Mouse (Mus musculus): Measurements from ENCODE around the gene Aifm3.

Gene Aifm3

DNA sequence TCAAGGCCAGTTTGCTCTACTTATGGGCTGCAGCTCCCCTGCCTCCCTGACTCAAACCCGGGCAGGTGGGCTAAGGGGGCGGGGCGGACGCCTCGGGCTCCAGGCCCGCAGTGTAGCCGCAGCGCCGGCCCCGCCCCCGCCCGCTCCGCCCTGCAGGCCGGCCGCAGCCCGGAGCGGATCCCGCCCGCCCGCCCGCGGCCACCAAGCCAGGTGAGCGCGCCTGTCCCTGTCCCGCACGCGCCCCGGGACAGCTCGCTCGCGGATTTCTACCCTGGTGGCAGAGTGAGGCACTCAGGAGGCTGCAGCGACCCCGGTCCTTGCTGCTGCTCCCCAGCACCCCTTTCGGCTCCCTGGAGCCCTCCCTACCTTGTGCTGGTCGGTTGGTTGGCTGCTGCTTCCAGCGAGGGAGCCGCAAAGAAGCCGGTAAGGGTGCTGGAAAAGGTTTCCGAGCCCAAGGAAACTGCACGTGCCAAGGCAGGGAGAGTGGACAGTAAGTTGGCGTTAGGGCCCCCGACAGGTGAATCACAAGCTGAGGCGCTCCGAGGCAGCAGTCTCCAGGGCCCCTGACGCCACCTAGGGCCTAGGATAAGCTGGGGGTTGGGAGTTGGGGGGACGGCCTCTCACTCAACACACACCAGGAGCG, at the start of gene Aifm3:
Gene Aifm3, plus strand, starts transcription at position 143 of the 643 bp plus-strand sequence.
- no peak for DNase-seq (ENCODE audit: low read depth, low spot score)

GRCm38 (mm10) chr16:17451541-17452372, 37.7 kb upstream of the Aifm3 start, which contains the start of gene Crkl:
Gene Crkl (plus strand): TSS chr16:17451987.
- peak; percentile 90 for DNase-seq (ENCODE audit: low read depth, low spot score)

DNA sequence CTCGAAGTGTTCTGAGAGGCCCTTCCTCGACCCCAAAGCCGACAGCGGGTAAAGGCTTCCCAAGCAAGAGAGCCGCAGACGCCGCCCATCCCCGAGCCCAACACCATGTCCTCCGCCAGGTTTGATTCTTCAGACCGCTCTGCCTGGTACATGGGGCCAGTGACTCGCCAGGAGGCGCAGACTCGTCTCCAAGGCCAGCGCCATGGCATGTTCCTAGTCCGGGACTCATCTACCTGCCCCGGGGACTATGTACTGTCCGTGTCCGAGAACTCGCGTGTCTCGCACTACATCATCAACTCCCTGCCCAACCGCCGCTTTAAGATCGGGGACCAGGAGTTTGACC, 37.1 kb upstream of the Aifm3 start:
- DNase-seq (ENCODE audit: low read depth, low spot score), result no peak

DNA sequence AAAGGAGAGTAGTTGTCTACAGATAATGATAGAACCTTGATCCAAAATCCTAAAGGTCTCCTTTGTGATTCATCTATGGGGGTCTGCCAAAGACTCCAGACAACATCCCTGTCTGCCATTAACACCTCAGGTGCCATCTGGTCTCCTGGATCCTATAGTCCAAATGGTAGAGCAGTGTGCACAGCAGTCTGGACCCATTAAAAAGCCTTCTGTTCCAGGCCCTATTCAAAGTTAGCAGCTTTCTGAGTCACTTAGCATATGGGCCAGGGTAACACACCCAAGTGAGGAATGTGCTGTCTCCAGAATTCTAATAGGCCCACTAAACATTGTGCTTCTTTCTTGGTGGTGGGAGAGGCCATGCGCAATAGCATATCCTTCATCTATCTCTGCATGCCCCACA, 32.5 kb upstream of the Aifm3 start:
- DNase-seq (ENCODE audit: low read depth, low spot score), result no peak

GRCm38 (mm10) chr16:17460254-17460653, 29.2 kb upstream of the Aifm3 start:
- DNase-seq (ENCODE audit: low read depth, low spot score), result no peak

- DNase-seq (ENCODE audit: low read depth, low spot score), result no peak
These were observed 27.8 kb upstream of the Aifm3 start for GRCm38 (mm10) chr16:17461596-17461995.

DNA sequence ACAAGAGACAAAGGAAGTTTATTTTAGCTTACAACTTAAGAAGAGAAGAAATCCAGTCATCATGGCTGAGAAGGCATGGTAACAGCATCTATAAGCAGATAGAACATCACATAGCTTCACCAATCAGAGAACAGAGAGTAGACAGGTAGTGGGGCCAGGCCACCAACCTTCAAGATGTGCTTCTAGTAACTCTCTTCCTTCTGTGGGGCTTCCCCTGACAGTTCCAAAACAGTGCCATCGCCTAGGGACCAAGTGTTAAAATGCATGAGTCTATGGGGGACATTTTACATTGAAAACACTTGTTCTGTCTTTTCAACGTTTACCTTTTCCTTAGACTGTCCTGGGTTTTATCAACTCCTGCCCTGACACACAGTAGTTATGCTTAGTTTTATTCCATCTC, 26.2 kb upstream of the Aifm3 start:
- DNase-seq (ENCODE audit: low read depth, low spot score), result no peak

- DNase-seq (ENCODE audit: low read depth, low spot score), result peak; percentile 49
These were observed 22.3 kb upstream of the Aifm3 start for GRCm38 (mm10) chr16:17466875-17467663.

DNA sequence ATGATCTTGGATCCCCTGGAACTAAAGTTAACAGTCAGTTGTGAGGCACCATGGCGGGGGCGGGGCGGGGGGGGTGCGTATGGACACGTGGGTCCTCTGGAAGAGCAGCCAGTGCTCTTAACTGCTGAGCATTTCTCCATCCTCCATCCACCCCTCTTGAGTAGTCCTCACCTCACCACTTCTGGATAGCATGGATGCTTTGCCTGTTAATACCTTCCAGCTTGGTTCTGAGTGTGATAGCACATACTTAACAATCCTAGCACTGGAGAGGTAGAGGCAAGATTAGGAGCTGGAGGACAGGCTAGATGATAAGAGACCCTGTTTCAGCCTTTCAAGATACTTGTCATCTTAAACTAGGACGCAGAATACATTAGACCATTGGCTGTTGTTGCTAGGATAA, 16.9 kb upstream of the Aifm3 start:
- no peak for DNase-seq (ENCODE audit: low read depth, low spot score)

DNA sequence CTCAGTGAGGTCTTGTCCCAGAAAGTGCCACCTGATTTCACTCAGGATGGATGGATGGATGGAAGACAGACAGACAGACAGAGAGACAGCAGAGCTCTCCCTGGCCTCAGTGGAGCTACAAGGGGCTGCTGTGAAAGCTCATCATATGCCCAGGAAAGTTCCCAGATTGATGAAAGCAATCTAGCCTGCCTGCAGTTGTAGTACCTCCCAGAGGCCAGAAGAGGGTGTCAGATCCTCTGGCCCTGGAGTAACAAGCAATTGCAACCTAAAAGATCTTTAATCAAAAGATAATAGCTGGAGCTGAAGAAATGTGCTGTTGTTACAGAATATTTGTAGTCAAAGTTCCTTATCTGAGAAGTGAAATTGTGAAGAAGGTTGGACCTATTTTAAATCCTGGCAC, 15.3 kb upstream of the Aifm3 start:
- no peak for DNase-seq (ENCODE audit: low read depth, low spot score)

GRCm38 (mm10) chr16:17474761-17475160, 14.7 kb upstream of the Aifm3 start:
- no peak for DNase-seq (ENCODE audit: low read depth, low spot score)

DNA sequence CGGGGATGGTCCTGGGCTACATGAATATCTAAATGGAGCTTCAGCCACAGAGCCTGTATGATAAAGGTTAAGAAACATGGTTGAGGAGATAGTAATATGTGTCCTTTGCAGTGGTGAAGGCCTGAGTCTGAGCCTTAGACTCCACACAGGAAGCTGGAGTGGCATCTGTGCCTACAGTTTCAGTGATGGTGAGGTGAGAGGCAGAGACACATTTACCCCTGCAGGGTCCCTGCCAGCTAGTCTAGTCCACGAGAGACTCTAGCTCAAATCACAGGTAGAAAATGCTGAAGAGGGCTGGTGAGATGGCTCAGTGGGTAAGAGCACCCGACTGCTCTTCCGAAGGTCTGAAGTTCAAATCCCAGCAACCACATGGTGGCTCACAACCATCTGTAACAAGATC, 14.1 kb upstream of the Aifm3 start:
- DNase-seq (ENCODE audit: low read depth, low spot score), result no peak

DNA sequence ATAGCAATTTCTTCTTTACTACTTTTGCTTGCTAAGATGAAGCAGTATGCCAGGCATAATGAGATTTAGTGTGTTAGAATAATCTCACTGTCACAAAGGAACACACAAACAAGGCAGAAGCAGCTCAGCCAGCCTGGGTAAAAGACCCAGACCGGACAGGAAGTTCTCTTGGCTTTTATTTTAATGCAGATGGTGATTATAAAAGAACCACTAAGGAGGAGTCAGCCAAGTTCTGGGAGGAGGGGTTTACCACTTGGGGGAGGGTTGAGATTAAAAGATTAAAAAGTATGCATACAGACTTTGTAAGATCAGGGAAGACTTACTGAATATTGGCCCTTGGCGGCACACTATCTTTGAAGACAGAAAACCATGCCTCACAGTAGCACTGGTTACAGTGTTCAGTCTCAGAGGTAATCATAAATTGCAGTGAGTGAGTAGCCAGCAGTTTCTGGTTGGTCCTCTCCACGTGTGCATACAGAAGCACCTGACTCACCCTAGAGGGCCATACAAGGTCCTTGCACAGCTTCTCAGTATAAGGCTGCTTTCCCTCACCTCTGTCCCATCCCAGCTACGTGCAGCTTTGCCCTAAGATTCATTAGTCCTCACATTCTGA, 11.0 kb upstream of the Aifm3 start:
- no peak for DNase-seq (ENCODE audit: low read depth, low spot score)

GRCm38 (mm10) chr16:17481465-17481864, 7.9 kb upstream of the Aifm3 start:
- no peak for DNase-seq (ENCODE audit: low read depth, low spot score)

- no peak for DNase-seq (ENCODE audit: low read depth, low spot score)
These were observed 2.9 kb upstream of the Aifm3 start for GRCm38 (mm10) chr16:17486505-17486904.

GRCm38 (mm10) chr16:17488478-17489468, 638 bp upstream of the Aifm3 start:
- no peak for DNase-seq (ENCODE audit: low read depth, low spot score)

GRCm38 (mm10) chr16:17491154-17491553, 1.7 kb downstream of the Aifm3 start:
- DNase-seq (ENCODE audit: low read depth, low spot score), result no peak

DNA sequence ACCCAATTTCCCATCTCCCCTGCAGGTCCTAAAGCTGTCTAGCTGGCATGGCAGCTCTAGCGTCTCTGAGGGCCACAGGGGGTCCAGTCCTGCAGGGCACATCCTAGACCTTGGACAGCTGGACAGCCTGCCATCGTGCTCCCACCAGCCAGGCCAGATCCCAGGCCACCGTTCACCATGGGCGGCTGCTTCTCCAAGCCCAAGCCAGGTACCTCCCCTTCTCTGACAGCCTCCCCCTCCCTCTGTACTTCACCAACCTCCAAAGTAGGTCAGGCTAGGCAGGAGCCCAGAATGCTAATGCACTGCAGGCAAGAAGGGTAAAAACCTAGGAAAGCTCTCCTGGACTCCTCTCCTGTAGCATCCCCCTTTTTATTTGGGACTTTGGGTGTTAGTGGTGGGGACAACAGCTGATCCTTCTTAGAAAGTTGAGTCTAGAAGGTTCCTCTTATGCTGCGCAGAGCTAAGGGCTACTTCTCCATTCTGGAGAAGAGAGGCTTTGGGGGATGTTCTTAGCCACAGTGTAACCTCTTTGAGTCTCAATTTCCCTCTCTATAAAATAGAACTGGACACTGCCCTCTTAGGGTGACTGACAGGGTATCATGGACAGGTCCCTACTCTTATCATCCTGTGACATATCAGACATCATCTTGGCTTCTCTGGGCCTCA, 2.6 kb downstream of the Aifm3 start:
- no peak for DNase-seq (ENCODE audit: low read depth, low spot score)

DNA sequence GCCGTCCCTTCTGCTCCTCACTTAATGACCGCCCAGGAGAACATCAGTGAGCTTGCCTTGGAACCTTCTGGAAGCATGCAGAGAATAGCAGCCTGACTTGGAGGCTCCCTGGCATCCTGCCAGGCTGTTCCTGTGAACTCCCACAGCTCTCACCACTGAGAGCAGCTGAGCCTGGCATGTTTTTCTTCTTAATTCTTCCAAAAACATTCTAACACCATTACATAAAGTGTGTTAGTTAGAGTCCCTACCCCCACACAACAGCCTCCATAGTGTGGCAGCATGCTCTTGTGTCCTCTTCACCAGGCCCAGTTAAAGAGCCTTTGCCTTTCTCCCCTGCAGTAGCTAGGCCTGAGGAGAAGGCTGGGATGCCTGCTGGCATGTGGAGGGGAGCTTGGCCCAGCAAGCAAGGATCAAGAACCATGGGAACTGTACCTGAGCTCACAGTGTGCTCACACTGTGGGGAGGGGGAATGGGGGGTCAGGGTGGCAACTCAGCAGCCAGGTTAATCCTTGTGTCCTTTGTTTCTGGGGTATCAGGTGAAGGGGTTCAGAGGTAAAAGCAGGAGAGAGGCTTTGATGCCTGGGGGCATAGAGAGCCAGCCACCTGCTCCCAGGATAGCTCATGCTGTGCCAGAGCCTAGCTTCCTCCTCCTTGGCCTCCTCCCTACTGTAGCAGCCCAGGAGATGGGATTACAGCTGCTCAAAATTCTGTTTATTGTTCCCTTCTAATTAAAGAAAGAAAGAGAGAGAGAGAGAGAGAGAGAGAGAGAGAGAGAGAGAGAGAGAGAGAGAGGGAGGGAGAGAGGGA, 7.3 kb downstream of the Aifm3 start:
- peak; percentile 95 for DNase-seq (ENCODE audit: low read depth, low spot score)

All from telencephalon, adult 2 months (tissue).